Mouse (Mus musculus): ENCODE measurements around the gene Acbd6. TPM values are rescaled to one million over a fixed set of nuclear protein-coding genes. Genes with fewer than 3 reads are reported as not detected.

Acbd6 gene
- polyA plus RNA-seq, 1 experiment from 2014 or later = 83.5 TPM

- H3K4me2 ChIP-seq (replicated peaks) = no peak overlapping the region
- no peaks in the 10 kb centered on the region; the same call in 1 of the 2 replicates for H3K4me1 ChIP-seq
- no peak overlapping the region for H3K9ac ChIP-seq (replicated peaks)
- H3K27me3 ChIP-seq = peaks cover 61% of the 10 kb centered on the region
- no peak overlapping the region for H3K27ac ChIP-seq (replicated peaks)
- no peaks in the 10 kb centered on the region for H3K9me3 ChIP-seq
- ATAC-seq (ENCODE audit: low FRiP score, low read depth) = no peak
- no peaks in the 10 kb centered on the region for H3K36me3 ChIP-seq
- no peak overlapping the region for H3K4me3 ChIP-seq
- 59% methylated on average over 2 of the region's 2 CpGs for WGBS
These were observed 155.4 kb downstream of the Acbd6 start for GRCm38 (mm10) chr1:155713306-155713705.

- no peak for ATAC-seq (ENCODE audit: low FRiP score, low read depth)
These were observed 157.4 kb downstream of the Acbd6 start for GRCm38 (mm10) chr1:155715366-155715765.

GRCm38 (mm10) chr1:155717301-155717700 lies 159.4 kb downstream of the Acbd6 start:
- Histone ChIP-seq H3K9ac (replicated peaks) (no peak overlapping the region), H3K27ac (replicated peaks) (no peak overlapping the region), H3K4me1 (peaks cover 3% of the 10 kb centered on the region; the same call in 1 of the 2 replicates), H3K27me3 (peaks cover 85% of the 10 kb centered on the region), H3K4me3 (no peak overlapping the region), H3K36me3 (no peaks in the 10 kb centered on the region), H3K4me2 (replicated peaks) (no peak overlapping the region), H3K9me3 (no peaks in the 10 kb centered on the region)
- ATAC-seq (ENCODE audit: low FRiP score, low read depth) = no peak
- WGBS = 93% methylated on average over 12 of the region's 12 CpGs

More at GRCm38 (mm10) chr1:155715366-155715765, 157.4 kb downstream of the Acbd6 start:
- H3K36me3 ChIP-seq = no peaks in the 10 kb centered on the region
- H3K9ac ChIP-seq (replicated peaks) = no peak overlapping the region
- no peak overlapping the region for H3K4me2 ChIP-seq (replicated peaks)
- H3K27ac ChIP-seq (replicated peaks) = no peak overlapping the region
- H3K27me3 ChIP-seq = peaks cover 74% of the 10 kb centered on the region
- H3K4me3 ChIP-seq = no peak overlapping the region
- H3K9me3 ChIP-seq = no peaks in the 10 kb centered on the region
- H3K4me1 ChIP-seq = peaks cover 3% of the 10 kb centered on the region; the same call in 1 of the 2 replicates

DNA sequence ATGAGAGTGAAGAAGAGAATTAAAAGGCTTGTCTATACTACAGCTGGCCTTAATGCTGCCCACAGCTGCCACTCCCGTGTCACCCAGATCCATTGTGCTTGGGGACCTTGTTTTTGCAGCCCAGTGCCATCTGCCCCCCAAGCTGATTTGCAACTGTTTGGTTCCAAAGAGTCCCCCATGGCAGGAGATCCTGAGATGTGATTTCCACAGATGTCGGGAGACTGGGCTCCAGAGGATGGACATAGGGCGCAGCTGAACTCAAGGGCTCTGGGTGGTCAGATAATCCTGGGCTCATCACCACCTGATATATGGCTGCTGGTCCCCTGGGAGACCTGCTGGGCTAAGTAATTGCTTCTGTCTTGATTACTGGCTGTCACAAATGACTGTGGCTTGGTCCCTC lies 160.9 kb downstream of the Acbd6 start:
- Histone ChIP-seq H3K9ac (replicated peaks) (no peak overlapping the region), H3K27ac (replicated peaks) (no peak overlapping the region), H3K4me3 (no peak overlapping the region), H3K27me3 (peaks cover 93% of the 10 kb centered on the region), H3K36me3 (no peaks in the 10 kb centered on the region), H3K9me3 (no peaks in the 10 kb centered on the region), H3K4me2 (replicated peaks) (no peak overlapping the region), H3K4me1 (peaks cover 3% of the 10 kb centered on the region; the same call in 1 of the 2 replicates)
- WGBS = 72% methylated on average over 3 of the region's 3 CpGs
- no peak for ATAC-seq (ENCODE audit: low FRiP score, low read depth)

- H3K4me3 ChIP-seq = no peak overlapping the region
- H3K9ac ChIP-seq (replicated peaks) = no peak overlapping the region
- 61% methylated on average over 5 of the region's 5 CpGs for WGBS
- H3K4me1 ChIP-seq = peaks cover 3% of the 10 kb centered on the region; the same call in 1 of the 2 replicates
- no peak for ATAC-seq (ENCODE audit: low FRiP score, low read depth)
- no peaks in the 10 kb centered on the region for H3K9me3 ChIP-seq
- H3K4me2 ChIP-seq (replicated peaks) = no peak overlapping the region
- H3K27ac ChIP-seq (replicated peaks) = no peak overlapping the region
- peaks cover 94% of the 10 kb centered on the region for H3K27me3 ChIP-seq
- no peaks in the 10 kb centered on the region for H3K36me3 ChIP-seq
These were observed 162.1 kb downstream of the Acbd6 start for GRCm38 (mm10) chr1:155720006-155720405.

DNA sequence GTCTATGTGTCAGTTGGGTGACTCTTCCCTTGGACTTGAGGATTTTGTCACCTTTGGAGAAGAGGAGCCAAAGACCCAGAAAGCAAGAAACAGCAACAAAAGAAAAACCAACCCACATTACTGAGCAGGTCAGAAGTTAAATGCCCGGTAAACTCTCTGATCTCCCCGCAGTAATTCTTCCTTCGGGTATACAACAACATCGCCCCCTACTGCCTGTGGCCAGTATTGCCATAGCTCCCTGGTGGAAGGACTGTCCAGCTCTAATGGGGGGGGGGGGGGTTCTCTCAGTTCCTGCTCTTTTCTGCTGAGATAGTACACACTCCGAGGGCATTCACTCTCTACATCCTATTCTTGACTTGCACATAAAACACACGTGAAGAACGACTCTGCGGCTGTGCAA lies 163.5 kb downstream of the Acbd6 start:
- no peak overlapping the region for H3K4me2 ChIP-seq (replicated peaks)
- H3K9ac ChIP-seq (replicated peaks) = no peak overlapping the region
- WGBS = 27% methylated on average over 8 of the region's 8 CpGs
- H3K36me3 ChIP-seq = no peaks in the 10 kb centered on the region
- H3K27ac ChIP-seq (replicated peaks) = no peak overlapping the region
- no peak for ATAC-seq (ENCODE audit: low FRiP score, low read depth)
- peaks cover 97% of the 10 kb centered on the region for H3K27me3 ChIP-seq
- peaks cover 3% of the 10 kb centered on the region; the same call in 1 of the 2 replicates for H3K4me1 ChIP-seq
- H3K9me3 ChIP-seq = no peaks in the 10 kb centered on the region
- no peak overlapping the region for H3K4me3 ChIP-seq

DNA sequence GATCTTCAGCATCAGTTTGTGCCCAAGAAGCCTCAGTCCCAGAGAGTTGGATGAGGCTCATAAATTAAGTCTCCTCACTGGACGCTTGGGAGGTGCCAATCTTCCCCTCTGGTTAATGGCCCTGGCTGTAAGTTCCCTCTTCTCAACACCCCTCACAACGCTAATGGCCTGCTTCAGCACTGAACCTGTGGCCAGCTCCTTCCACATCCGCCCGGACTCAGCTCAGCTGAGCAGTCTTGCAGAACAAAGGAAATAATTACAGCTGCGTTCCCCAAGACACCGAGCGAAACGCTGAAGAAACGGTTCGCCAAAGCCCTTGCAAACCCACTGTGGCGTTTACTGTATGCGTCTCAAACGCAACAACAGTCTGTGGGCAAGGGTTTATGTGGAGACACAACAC lies 164.3 kb downstream of the Acbd6 start:
- WGBS = 1% methylated on average over 13 of the region's 13 CpGs
- no peak for ATAC-seq (ENCODE audit: low FRiP score, low read depth)
- Histone ChIP-seq H3K36me3 (no peaks in the 10 kb centered on the region), H3K9me3 (no peaks in the 10 kb centered on the region), H3K4me2 (replicated peaks) (peak overlapping the region; percentile 29; the same call in 1 of the 2 replicates), H3K4me3 (peak overlapping the region; percentile 14; the same call in 1 of the 2 replicates), H3K9ac (replicated peaks) (no peak overlapping the region), H3K27ac (replicated peaks) (no peak overlapping the region), H3K27me3 (peaks cover 98% of the 10 kb centered on the region), H3K4me1 (peaks cover 3% of the 10 kb centered on the region; the same call in 1 of the 2 replicates)

DNA sequence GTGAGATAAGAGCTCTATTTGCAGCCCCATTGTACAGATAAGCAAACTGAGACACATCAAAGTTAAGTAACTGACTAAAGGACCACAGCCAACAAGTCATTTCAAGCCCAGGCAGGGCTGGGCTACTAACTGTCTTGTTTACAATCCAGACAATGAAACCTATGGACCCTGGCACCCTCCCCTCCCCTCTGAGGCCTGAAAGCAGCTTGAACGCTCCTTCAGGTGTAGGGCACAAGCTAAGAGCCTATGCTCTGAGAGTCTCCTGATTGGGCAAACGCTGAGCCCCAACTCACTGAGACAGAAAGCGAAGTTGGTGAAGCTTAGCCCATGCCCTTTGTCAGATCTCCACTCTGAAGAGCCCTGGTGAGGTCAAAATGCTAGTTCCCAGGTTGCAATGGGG lies 166.4 kb downstream of the Acbd6 start:
- Histone ChIP-seq H3K4me2 (replicated peaks) (no peak overlapping the region), H3K9me3 (no peaks in the 10 kb centered on the region), H3K4me3 (no peak overlapping the region), H3K9ac (replicated peaks) (no peak overlapping the region), H3K27me3 (peaks cover 98% of the 10 kb centered on the region), H3K4me1 (peaks cover 7% of the 10 kb centered on the region; the same call in 1 of the 2 replicates), H3K36me3 (no peaks in the 10 kb centered on the region), H3K27ac (replicated peaks) (no peak overlapping the region)
- 71% methylated on average over 3 of the region's 3 CpGs for WGBS
- no peak for ATAC-seq (ENCODE audit: low FRiP score, low read depth)

DNA sequence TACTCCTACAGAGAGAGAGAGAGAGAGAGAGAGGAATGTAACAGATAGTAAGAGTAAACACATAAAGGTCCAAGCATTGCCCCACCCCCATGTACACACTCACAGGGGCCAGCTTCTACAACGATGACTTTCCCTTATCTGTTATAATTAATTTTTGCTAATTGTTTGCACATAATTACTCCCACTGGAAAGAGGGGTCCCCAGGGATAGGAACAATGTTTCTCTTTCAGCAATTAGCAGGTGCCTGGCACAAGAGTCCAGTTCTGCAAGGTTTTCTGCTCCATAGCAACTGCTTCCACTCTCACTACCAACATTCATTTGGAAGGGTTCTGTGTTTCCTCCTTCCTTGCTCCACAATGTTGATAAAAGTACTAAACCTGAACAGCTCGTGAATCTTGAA lies 168.0 kb downstream of the Acbd6 start:
- no peak for ATAC-seq (ENCODE audit: low FRiP score, low read depth)
- no peak overlapping the region for H3K4me2 ChIP-seq (replicated peaks)
- H3K36me3 ChIP-seq = no peaks in the 10 kb centered on the region
- peaks cover 7% of the 10 kb centered on the region; the same call in 1 of the 2 replicates for H3K4me1 ChIP-seq
- no peak overlapping the region for H3K27ac ChIP-seq (replicated peaks)
- WGBS = 70% methylated on average over 2 of the region's 2 CpGs
- no peaks in the 10 kb centered on the region for H3K9me3 ChIP-seq
- no peak overlapping the region for H3K4me3 ChIP-seq
- peaks cover 98% of the 10 kb centered on the region for H3K27me3 ChIP-seq
- H3K9ac ChIP-seq (replicated peaks) = no peak overlapping the region

- no peak for ATAC-seq (ENCODE audit: low FRiP score, low read depth)
- WGBS = 20% methylated on average over 10 of the region's 10 CpGs
- Histone ChIP-seq H3K4me1 (peaks cover 7% of the 10 kb centered on the region; the same call in 1 of the 2 replicates), H3K27me3 (peaks cover 98% of the 10 kb centered on the region), H3K4me2 (replicated peaks) (no peak overlapping the region), H3K36me3 (no peaks in the 10 kb centered on the region), H3K9me3 (no peaks in the 10 kb centered on the region), H3K4me3 (no peak overlapping the region), H3K27ac (replicated peaks) (no peak overlapping the region), H3K9ac (replicated peaks) (no peak overlapping the region)
These were observed 169.9 kb downstream of the Acbd6 start for GRCm38 (mm10) chr1:155727830-155728229.

DNA sequence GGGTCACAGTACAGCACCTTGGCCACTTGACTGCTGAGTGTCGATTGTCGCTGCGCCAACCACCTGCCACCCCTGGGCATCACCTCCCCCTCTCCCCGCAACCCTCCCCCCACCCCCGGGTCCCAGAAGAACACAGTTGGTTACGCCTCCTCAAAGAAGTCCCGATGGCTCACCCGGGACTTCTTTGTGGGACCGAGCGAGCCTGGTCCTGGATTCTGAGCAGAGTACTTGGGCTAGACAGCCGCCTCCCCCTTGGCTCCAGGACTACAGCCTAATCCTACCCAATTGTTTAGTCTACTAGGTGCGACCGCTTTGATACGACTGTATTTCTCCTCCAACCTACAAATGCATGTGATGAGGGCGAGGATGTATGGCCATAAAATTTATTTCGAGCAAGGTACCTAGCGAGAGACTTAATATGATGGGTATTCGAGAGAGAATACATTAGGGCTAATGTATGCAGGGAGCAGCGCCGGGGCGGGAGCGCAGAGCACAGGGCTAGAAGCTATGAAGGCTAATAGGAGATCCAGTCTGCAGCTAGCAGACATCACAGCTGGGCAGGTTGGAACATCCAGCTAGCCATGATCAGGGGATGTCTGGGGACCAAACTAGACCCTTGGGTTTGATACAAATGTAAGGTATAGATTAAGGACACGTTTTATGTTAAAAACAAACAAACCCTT lies 171.3 kb downstream of the Acbd6 start:
- peak overlapping the region; percentile 16 for H3K4me3 ChIP-seq
- peak; percentile 44; the same call in 1 of the 2 replicates for ATAC-seq (ENCODE audit: low FRiP score, low read depth)
- WGBS = under 1% methylated on average over 23 of the region's 23 CpGs
- H3K27me3 ChIP-seq = peaks cover 96% of the 10 kb centered on the region
- H3K9ac ChIP-seq (replicated peaks) = no peak overlapping the region
- no peaks in the 10 kb centered on the region for H3K36me3 ChIP-seq
- peak overlapping the region; percentile 43 for H3K4me2 ChIP-seq (replicated peaks)
- H3K27ac ChIP-seq (replicated peaks) = no peak overlapping the region
- H3K9me3 ChIP-seq = no peaks in the 10 kb centered on the region
- H3K4me1 ChIP-seq = peaks cover 7% of the 10 kb centered on the region; the same call in 1 of the 2 replicates

DNA sequence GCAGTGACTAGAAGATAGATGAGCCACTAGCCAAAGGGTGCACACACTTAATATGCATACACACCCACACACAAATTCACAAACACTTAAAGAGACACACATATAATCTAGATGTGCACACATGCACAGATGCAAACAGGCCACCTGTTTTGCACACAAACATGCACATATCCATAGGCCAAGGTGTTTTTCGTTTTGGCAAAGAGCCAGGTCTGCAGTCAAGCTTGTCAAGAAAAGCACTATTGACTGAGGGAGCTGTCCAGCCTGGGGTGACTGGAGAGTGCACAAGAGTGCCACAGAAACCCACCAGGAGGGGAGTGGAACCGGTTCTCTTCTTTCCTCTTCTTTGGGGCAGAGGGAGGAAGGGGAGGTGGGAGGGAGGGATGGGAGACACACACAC lies 173.2 kb downstream of the Acbd6 start:
- no peaks in the 10 kb centered on the region for H3K36me3 ChIP-seq
- 5% methylated on average over 2 of the region's 2 CpGs for WGBS
- ATAC-seq (ENCODE audit: low FRiP score, low read depth) = no peak

More for the DNA sequence above, 173.2 kb downstream of the Acbd6 start:
- Histone ChIP-seq H3K27ac (replicated peaks) (no peak overlapping the region), H3K4me1 (peaks cover 8% of the 10 kb centered on the region; the same call in 1 of the 2 replicates), H3K4me2 (replicated peaks) (no peak overlapping the region), H3K27me3 (peaks cover 94% of the 10 kb centered on the region), H3K9me3 (no peaks in the 10 kb centered on the region), H3K4me3 (no peak overlapping the region), H3K9ac (replicated peaks) (no peak overlapping the region)

Measured in midbrain, embryonic 12.5 days (tissue).